Mouse (Mus musculus): ENCODE results near the gene Tsr1.

DNA sequence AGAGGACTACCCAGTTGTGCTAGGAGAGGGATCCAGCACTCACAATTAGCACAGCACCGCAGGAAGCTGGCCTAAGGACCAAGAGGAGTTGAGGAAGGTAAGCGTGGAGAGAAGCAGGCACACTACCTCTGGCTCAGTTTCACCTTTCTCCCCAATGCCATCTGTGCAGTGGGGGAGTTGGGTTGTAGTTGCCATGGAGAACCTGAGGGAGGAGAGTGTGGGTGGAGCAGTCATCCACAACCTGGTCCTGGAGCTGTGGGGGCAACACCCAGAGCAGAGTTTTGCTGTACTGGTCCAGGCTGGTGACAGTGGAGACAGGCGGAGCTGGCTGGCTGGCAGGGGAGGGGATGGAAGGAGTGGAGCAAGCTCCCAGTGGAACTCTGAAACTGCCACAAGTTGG, 23.2 kb upstream of the Tsr1 start:
- TF ChIP-seq CTCF (IDR thresholded peaks at IDR 0.05; ENCODE audit: extremely low read depth, insufficient read depth, low read length) (no peak), POLR2A (IDR thresholded peaks at IDR 0.05; ENCODE audit: extremely low read depth, insufficient read depth, low read length) (no peak)
